Mouse (Mus musculus): ENCODE results near the gene Wiz.

DNA sequence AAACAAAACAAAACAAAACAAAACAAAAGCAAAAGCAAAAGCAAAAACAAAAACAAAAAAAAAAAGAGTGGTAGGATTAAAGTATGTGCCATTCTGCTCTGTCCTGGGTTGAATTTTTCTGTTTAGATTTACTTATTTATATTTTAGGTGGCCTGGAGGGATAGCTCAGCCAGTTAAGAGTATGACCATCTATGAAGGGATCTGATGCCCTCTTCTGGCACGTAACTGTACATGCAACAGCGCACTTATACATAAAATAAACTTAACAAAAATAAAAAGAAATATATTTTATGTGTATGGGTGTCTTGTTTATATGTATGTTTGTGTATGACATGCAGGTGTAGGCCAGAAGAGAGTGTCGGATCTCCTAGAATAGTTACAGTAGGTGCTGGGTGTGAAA, 42.7 kb upstream of the Wiz start:
- TF ChIP-seq CTCF (IDR thresholded peaks at IDR 0.05; ENCODE audit: control insufficient read depth, insufficient read depth, insufficient replicate concordance, low read depth, low read length): no peak
- TF ChIP-seq POLR2A (IDR thresholded peaks at IDR 0.05; ENCODE audit: control insufficient read depth, low read depth, low read length): no peak
